Mouse (Mus musculus) neutrophil, adult 83 days (primary cell): ENCODE measurements around the gene Cdca7l. TPM values are rescaled to one million over a fixed set of nuclear protein-coding genes. Genes with fewer than 3 reads are reported as not detected.

Source experiments
- total RNA-seq, 2 experiments: library from RNA; stranded (reverse); gene quantifications; one replicate each; pipeline ENCODE4 v1.2.4; 2023

Cdca7l gene
- total RNA-seq: 10 to 100 TPM; 16.6 to 19.8 TPM

GRCm38 (mm10) chr12:117803989-117804388 is at the start of gene Cdca7l:
Gene Cdca7l (plus strand): TSS chr12:117804289.

